Mouse (Mus musculus): Measurements from ENCODE around the gene Cercam. TPM values are rescaled to one million over a fixed set of nuclear protein-coding genes. Genes with fewer than 3 reads are reported as not detected.
"Not testable (repeated sequence)": the region's sequence is repeated elsewhere in the genome, so short reads cannot be mapped to it uniquely, and the experiment has no call there.

The Cercam gene
- polyA plus RNA-seq, 1 experiment from 2014 or later = 7.0 TPM

GRCm38 (mm10) chr2:29896071-29896470 is 27.1 kb downstream of the Cercam start:
- DNase-seq (ENCODE audit: low spot score) = no peak

GRCm38 (mm10) chr2:29897366-29897765 is 28.4 kb downstream of the Cercam start:
- DNase-seq (ENCODE audit: low spot score) = no peak

GRCm38 (mm10) chr2:29898081-29898480 is 29.1 kb downstream of the Cercam start:
- no peak for DNase-seq (ENCODE audit: low spot score)

GRCm38 (mm10) chr2:29902194-29902593 is 33.2 kb downstream of the Cercam start:
- no peak for DNase-seq (ENCODE audit: low spot score)

- not testable (repeated sequence) for DNase-seq (ENCODE audit: low spot score)
These were observed 39.2 kb downstream of the Cercam start for GRCm38 (mm10) chr2:29908171-29908570.

GRCm38 (mm10) chr2:29910042-29910441 is 41.1 kb downstream of the Cercam start:
- DNase-seq (ENCODE audit: low spot score) = peak; percentile 35

GRCm38 (mm10) chr2:29917621-29918020 is 48.7 kb downstream of the Cercam start:
- no peak for DNase-seq (ENCODE audit: low spot score)

GRCm38 (mm10) chr2:29922011-29922410 is 53.0 kb downstream of the Cercam start:
- no peak for DNase-seq (ENCODE audit: low spot score)

- DNase-seq (ENCODE audit: low spot score) = no peak
These were observed 57.6 kb downstream of the Cercam start for GRCm38 (mm10) chr2:29926542-29926941.

- no peak for DNase-seq (ENCODE audit: low spot score)
These were observed 61.5 kb downstream of the Cercam start for GRCm38 (mm10) chr2:29930506-29930905.

GRCm38 (mm10) chr2:29931194-29931593 is 62.2 kb downstream of the Cercam start:
- no peak for DNase-seq (ENCODE audit: low spot score)

Small RNA genes within 50 kb of the gene (microRNA-seq; reads per million reads assigned to microRNA genes)
- gene Mir219a-2 (ENCODE audit: borderline number of aligned reads) (not detected), gene Mir219b (ENCODE audit: borderline number of aligned reads) (not detected)

Other genes starting within 250 kb of the Cercam start
- gene Rapgef1, start 249.4 kb upstream of the Cercam start, polyA plus RNA-seq (2015; fragmentation: Nextera tagmentation; extraction: Ambion mirVana) = 16.0 and 19.1 TPM in 2 replicates
- gene Gm13420, start 117.5 kb upstream of the Cercam start, polyA plus RNA-seq (2015; fragmentation: Nextera tagmentation; extraction: Ambion mirVana) = 0.19 TPM in 1 of 2 replicates, not detected in the other
- gene Gm13547, start 109.9 kb upstream of the Cercam start, polyA plus RNA-seq (2015; fragmentation: Nextera tagmentation; extraction: Ambion mirVana) = not detected in 2 replicates
- 13.9 and 14.9 TPM in 2 replicates for gene Coq4, start 81.7 kb upstream of the Cercam start, polyA plus RNA-seq (2015; fragmentation: Nextera tagmentation; extraction: Ambion mirVana)
- 21.3 and 27.7 TPM in 2 replicates for gene Trub2, start 80.7 kb upstream of the Cercam start, polyA plus RNA-seq (2015; fragmentation: Nextera tagmentation; extraction: Ambion mirVana)
- gene Slc27a4, start 66.5 kb upstream of the Cercam start, polyA plus RNA-seq (2015; fragmentation: Nextera tagmentation; extraction: Ambion mirVana) = 6.1 and 6.6 TPM in 2 replicates
- gene Urm1, start 49.1 kb upstream of the Cercam start, polyA plus RNA-seq (2015; fragmentation: Nextera tagmentation; extraction: Ambion mirVana) = 14.8 and 18.0 TPM in 2 replicates
- gene Odf2, start 20.1 kb downstream of the Cercam start, polyA plus RNA-seq (2015; fragmentation: Nextera tagmentation; extraction: Ambion mirVana) = 47.9 and 56.2 TPM in 2 replicates
- gene Gle1, start 66.3 kb downstream of the Cercam start, polyA plus RNA-seq (2015; fragmentation: Nextera tagmentation; extraction: Ambion mirVana) = 47.6 and 55.3 TPM in 2 replicates
- gene Sptan1, start 96.4 kb downstream of the Cercam start, polyA plus RNA-seq (2015; fragmentation: Nextera tagmentation; extraction: Ambion mirVana) = 47.5 and 53.2 TPM in 2 replicates
- 13.6 and 15.4 TPM in 2 replicates for gene Wdr34, start 179.7 kb downstream of the Cercam start, polyA plus RNA-seq (2015; fragmentation: Nextera tagmentation; extraction: Ambion mirVana)
- 418 and 429 TPM in 2 replicates for gene Set, start 188.2 kb downstream of the Cercam start, polyA plus RNA-seq (2015; fragmentation: Nextera tagmentation; extraction: Ambion mirVana)
- gene Pkn3, start 208.5 kb downstream of the Cercam start, polyA plus RNA-seq (2015; fragmentation: Nextera tagmentation; extraction: Ambion mirVana) = 3.5 and 3.7 TPM in 2 replicates
- gene Zdhhc12, start 224.5 kb downstream of the Cercam start, polyA plus RNA-seq (2015; fragmentation: Nextera tagmentation; extraction: Ambion mirVana) = 28.8 and 29.5 TPM in 2 replicates

All from thymus, postnatal 0 days (tissue).